Mouse (Mus musculus): ENCODE measurements around the gene Stard7. TPM values are rescaled to one million over a fixed set of nuclear protein-coding genes. Genes with fewer than 3 reads are reported as not detected.
A peak's percentile ranks its signal among the peaks of the same experiment; 100 is the strongest.

Stard7 gene
- polyA plus RNA-seq (2015; fragmentation: Nextera tagmentation; extraction: Ambion mirVana), result 92.0 and 94.0 TPM in 2 replicates

- Histone ChIP-seq H3K4me1 (peaks cover 32% of the 10 kb centered on the region), H3K27ac (replicated peaks) (peak within 1 kb of the TSS; percentile 100), H3K9me3 (no peaks in the 10 kb centered on the region), H3K36me3 (peaks cover 10% of the 10 kb centered on the region), H3K27me3 (replicated peaks) (no peaks in the 10 kb centered on the region), H3K4me3 (peak within 1 kb of the TSS; percentile 100), H3K9ac (peak within 1 kb of the TSS; percentile 98), H3K4me2 (peak within 1 kb of the TSS; percentile 86)
- WGBS, result under 1% methylated on average over 49 of the region's 49 CpGs
- ATAC-seq (ENCODE audit: extremely low read depth, insufficient number of reproducible peaks, low FRiP score, low TSS enrichment), result peak; percentile 98
These were observed at the start of gene Stard7 for GRCm38 (mm10) chr2:127269491-127270299. TSS of gene Stard7 (plus strand) at chr2:127270218.

DNA sequence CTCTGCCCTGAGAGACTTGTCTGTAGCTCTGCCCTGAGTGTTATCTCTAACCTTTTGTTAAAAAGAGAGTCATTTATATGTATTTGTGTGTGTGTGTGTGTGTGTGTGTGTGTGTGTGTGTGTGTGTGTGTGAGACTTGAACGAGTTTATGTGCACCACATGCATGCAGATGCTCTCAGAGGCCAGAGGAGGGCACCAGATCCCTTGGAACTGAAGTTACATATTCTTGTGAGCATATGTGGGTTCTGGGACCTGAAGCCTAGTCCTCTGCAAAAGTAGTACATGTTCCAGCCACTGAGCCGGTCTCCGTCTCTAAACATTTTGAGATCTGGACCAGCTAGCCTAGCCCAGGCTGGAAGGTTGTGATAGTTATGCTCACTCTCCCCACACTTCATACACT is 44.8 kb upstream of the Stard7 start:
- H3K4me2 ChIP-seq, result no peak overlapping the region
- no peak overlapping the region for H3K9ac ChIP-seq
- peaks cover 98% of the 10 kb centered on the region for H3K36me3 ChIP-seq
- H3K4me1 ChIP-seq, result no peaks in the 10 kb centered on the region
- WGBS, result 95% methylated on average over 3 of the region's 3 CpGs
- no peak overlapping the region for H3K27ac ChIP-seq (replicated peaks)
- no peaks in the 10 kb centered on the region for H3K27me3 ChIP-seq (replicated peaks)
- H3K4me3 ChIP-seq, result no peak overlapping the region
- no peaks in the 10 kb centered on the region for H3K9me3 ChIP-seq
- no peak for ATAC-seq (ENCODE audit: extremely low read depth, insufficient number of reproducible peaks, low FRiP score, low TSS enrichment)

DNA sequence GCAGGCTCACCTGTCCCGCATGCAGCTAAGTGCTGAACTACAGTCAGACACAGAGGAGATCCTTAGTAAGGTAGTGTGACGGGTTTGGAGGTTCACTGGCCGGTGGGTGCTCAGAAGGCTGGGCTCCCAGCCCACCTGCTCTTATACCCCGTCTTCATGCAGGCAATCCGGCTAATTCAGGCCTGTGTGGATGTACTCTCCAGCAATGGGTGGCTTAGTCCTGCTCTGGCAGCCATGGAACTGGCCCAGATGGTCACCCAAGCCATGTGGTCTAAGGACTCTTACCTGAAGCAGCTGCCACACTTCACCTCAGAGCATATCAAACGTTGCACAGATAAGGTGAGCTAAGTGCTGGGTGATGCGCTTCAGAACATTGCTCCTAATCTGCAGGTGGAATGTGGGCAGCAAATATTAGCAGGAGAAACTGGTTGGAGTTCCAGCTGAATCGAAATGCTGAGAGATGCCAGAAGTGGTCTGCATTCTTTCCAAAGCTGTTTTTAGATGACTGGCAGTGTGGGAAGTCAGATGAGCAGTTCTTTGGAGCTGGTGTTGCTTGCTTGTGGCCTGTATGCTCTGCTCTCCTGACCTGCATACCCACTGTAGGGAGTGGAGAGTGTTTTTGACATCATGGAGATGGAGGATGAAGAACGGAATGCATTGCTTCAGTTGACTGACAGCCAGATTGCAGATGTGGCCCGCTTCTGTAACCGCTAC is 32.0 kb upstream of the Stard7 start:
- WGBS, result 73% methylated on average over 11 of the region's 11 CpGs
- Histone ChIP-seq H3K9me3 (no peaks in the 10 kb centered on the region), H3K9ac (no peak overlapping the region), H3K4me1 (peaks cover 9% of the 10 kb centered on the region; the same call in 1 of the 2 replicates), H3K27ac (replicated peaks) (peak overlapping the region; percentile 73), H3K27me3 (replicated peaks) (no peaks in the 10 kb centered on the region), H3K36me3 (peaks cover 99% of the 10 kb centered on the region), H3K4me3 (no peak overlapping the region), H3K4me2 (no peak overlapping the region)
- no peak; the same call in 1 of the 2 replicates for ATAC-seq (ENCODE audit: extremely low read depth, insufficient number of reproducible peaks, low FRiP score, low TSS enrichment)

DNA sequence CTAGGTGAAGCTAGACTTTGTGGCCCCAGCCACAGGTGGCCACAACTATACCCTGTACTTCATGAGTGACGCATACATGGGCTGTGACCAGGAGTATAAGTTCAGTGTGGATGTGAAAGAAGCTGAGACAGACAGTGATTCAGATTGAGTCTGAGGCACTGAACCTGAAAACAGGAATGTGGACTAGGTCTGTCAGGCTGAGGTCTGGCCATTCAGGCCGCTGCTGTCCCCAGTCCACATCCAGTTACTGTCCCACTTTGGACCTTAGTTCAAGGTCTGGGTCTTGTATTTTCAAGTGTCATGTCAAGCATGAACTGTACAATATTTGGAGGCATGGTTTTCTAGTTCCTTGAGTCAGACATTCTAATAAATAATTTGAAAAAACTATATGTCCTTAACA is 30.0 kb upstream of the Stard7 start:
- no peak overlapping the region for H3K4me2 ChIP-seq
- peaks cover 97% of the 10 kb centered on the region for H3K36me3 ChIP-seq
- no peak for ATAC-seq (ENCODE audit: extremely low read depth, insufficient number of reproducible peaks, low FRiP score, low TSS enrichment)
- no peaks in the 10 kb centered on the region for H3K9me3 ChIP-seq
- no peaks in the 10 kb centered on the region for H3K27me3 ChIP-seq (replicated peaks)
- peaks cover 9% of the 10 kb centered on the region; the same call in 1 of the 2 replicates for H3K4me1 ChIP-seq
- 89% methylated on average over 2 of the region's 2 CpGs for WGBS
- no peak overlapping the region for H3K27ac ChIP-seq (replicated peaks)
- H3K4me3 ChIP-seq, result no peak overlapping the region
- H3K9ac ChIP-seq, result no peak overlapping the region

DNA sequence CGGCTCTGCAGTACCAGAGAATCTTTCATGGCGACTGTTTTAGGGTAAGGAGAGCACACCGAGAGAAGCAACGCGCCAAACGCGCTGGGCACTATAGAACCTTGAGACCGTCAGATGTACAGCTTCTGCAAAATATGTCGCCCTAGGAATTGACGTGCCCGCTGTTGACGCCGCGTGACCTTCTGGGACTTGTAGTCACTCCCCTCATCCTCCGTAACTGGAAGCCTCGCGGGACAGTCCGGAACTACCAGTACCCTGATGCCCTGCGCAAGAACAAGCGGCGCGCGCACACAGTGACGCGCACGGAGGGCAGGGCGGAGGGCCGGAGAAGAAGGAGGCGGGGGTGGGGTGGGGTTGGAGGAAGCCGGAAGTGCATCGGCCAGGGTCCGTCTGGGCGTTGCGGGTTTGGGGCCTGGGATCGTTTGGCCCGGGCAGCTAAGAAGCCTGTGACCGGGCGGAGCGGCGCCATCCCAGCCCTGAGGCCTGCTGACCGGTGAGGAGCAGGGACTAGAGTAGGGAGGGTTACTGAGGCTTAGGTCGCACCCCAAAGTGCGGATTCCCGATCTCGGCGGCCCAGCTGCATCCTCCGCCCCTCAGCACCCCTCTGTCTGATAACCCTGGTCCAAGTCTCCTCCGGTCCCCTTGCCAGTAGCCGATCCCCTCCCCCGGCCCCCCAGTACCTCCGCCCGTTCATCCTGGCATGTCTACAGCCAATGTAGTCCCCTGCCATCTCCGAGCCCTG is 22.3 kb upstream of the Stard7 start, which contains the start of the genes Ciao1 and Tmem127:
Gene Ciao1, minus strand, starts transcription at position 225 of the 742 bp plus-strand sequence.
Gene Tmem127, plus strand, starts transcription at position 317 of the 742 bp plus-strand sequence.
- peaks cover 43% of the 10 kb centered on the region for H3K36me3 ChIP-seq
- WGBS, result under 1% methylated on average over 53 of the region's 53 CpGs
- peak within 1 kb of the TSS; percentile 93 for H3K9ac ChIP-seq
- peak within 1 kb of the TSS; percentile 96 for H3K4me3 ChIP-seq
- H3K4me2 ChIP-seq, result peak within 1 kb of the TSS; percentile 95
- peak; percentile 92 for ATAC-seq (ENCODE audit: extremely low read depth, insufficient number of reproducible peaks, low FRiP score, low TSS enrichment)
- peak within 1 kb of the TSS; percentile 77 for H3K27ac ChIP-seq (replicated peaks)
- peaks cover 50% of the 10 kb centered on the region for H3K4me1 ChIP-seq
- no peaks in the 10 kb centered on the region for H3K27me3 ChIP-seq (replicated peaks)
- no peaks in the 10 kb centered on the region for H3K9me3 ChIP-seq

- Histone ChIP-seq H3K9ac (peak overlapping the region; percentile 88), H3K27ac (replicated peaks) (peak overlapping the region; percentile 77), H3K4me3 (peak overlapping the region; percentile 96), H3K4me1 (peaks cover 51% of the 10 kb centered on the region), H3K4me2 (peak overlapping the region; percentile 95), H3K9me3 (no peaks in the 10 kb centered on the region), H3K27me3 (replicated peaks) (no peaks in the 10 kb centered on the region), H3K36me3 (peaks cover 37% of the 10 kb centered on the region)
- under 1% methylated on average over 37 of the region's 39 CpGs for WGBS
- ATAC-seq (ENCODE audit: extremely low read depth, insufficient number of reproducible peaks, low FRiP score, low TSS enrichment), result peak; percentile 48; the same call in 1 of the 2 replicates
These were observed 21.5 kb upstream of the Stard7 start for GRCm38 (mm10) chr2:127248334-127249004.

DNA sequence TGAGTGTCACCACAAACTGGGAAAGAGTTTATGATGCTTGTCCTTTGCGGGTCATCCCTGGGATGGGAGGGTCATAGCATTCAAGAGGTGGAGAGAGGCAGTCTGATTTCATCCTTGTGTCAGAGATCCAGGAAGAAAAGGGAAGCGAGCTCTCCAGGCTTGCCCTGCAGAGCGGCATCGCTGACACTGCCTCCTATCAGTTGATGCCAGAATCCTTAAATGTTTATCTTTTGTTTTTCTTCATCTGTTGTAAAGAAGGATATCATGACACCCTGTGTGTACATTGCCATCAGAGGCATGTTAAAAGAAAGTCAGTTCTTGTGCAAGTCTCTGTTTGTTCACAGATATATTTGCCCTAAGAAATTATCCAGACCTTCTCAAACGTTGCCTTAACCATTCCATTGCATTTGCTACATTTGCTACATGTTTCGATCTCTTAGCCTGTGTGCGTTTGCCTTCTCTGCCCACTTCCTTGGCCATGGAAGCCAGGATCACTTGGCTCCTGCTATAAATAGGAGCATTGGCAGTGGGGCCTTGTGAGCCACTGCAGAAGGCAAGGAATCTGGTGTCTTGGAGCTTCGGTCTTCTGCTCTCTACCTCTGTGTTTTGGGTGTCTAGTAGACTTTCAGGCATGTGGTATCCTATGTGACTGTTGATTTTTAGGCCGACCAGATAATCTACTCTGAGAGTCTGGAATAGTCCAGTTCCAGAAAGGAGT is 19.6 kb upstream of the Stard7 start:
- H3K9ac ChIP-seq, result no peak overlapping the region
- H3K36me3 ChIP-seq, result peaks cover 21% of the 10 kb centered on the region
- peaks cover 57% of the 10 kb centered on the region for H3K4me1 ChIP-seq
- no peaks in the 10 kb centered on the region for H3K27me3 ChIP-seq (replicated peaks)
- H3K9me3 ChIP-seq, result no peaks in the 10 kb centered on the region
- H3K27ac ChIP-seq (replicated peaks), result 0 out of 2 replicates have a peak overlapping the region, but pooled peaks have one; percentile 7
- no peak for ATAC-seq (ENCODE audit: extremely low read depth, insufficient number of reproducible peaks, low FRiP score, low TSS enrichment)
- H3K4me2 ChIP-seq, result peak overlapping the region; percentile 6; the same call in 1 of the 2 replicates
- no peak overlapping the region for H3K4me3 ChIP-seq
- 77% methylated on average over 9 of the region's 9 CpGs for WGBS

GRCm38 (mm10) chr2:127251457-127251856 is 18.6 kb upstream of the Stard7 start:
- no peaks in the 10 kb centered on the region for H3K27me3 ChIP-seq (replicated peaks)
- no peaks in the 10 kb centered on the region for H3K9me3 ChIP-seq
- H3K36me3 ChIP-seq, result peaks cover 20% of the 10 kb centered on the region
- H3K4me3 ChIP-seq, result no peak overlapping the region
- no peak overlapping the region for H3K4me2 ChIP-seq
- ATAC-seq (ENCODE audit: extremely low read depth, insufficient number of reproducible peaks, low FRiP score, low TSS enrichment), result no peak
- 47% methylated on average over 3 of the region's 3 CpGs for WGBS
- 0 out of 2 replicates have a peak overlapping the region, but pooled peaks have one; percentile 42 for H3K9ac ChIP-seq
- peaks cover 55% of the 10 kb centered on the region for H3K4me1 ChIP-seq
- H3K27ac ChIP-seq (replicated peaks), result peak overlapping the region; percentile 77

GRCm38 (mm10) chr2:127251880-127252527 is 18.0 kb upstream of the Stard7 start:
- H3K27ac ChIP-seq (replicated peaks), result peak overlapping the region; percentile 77
- 44% methylated on average over 3 of the region's 3 CpGs for WGBS
- H3K9ac ChIP-seq, result peak overlapping the region; percentile 42
- H3K4me2 ChIP-seq, result no peak overlapping the region
- H3K36me3 ChIP-seq, result peaks cover 25% of the 10 kb centered on the region
- no peak overlapping the region for H3K4me3 ChIP-seq
- H3K4me1 ChIP-seq, result peaks cover 49% of the 10 kb centered on the region
- ATAC-seq (ENCODE audit: extremely low read depth, insufficient number of reproducible peaks, low FRiP score, low TSS enrichment), result no peak
- no peaks in the 10 kb centered on the region for H3K9me3 ChIP-seq
- H3K27me3 ChIP-seq (replicated peaks), result no peaks in the 10 kb centered on the region

All from heart, embryonic 13.5 days (tissue).